Mouse (Mus musculus): ENCODE measurements around the gene Hfe2. TPM values are rescaled to one million over a fixed set of nuclear protein-coding genes. Genes with fewer than 3 reads are reported as not detected.

Gene Hfe2
- polyA plus RNA-seq, 1 experiment from 2014 or later = 1.2 TPM

DNA sequence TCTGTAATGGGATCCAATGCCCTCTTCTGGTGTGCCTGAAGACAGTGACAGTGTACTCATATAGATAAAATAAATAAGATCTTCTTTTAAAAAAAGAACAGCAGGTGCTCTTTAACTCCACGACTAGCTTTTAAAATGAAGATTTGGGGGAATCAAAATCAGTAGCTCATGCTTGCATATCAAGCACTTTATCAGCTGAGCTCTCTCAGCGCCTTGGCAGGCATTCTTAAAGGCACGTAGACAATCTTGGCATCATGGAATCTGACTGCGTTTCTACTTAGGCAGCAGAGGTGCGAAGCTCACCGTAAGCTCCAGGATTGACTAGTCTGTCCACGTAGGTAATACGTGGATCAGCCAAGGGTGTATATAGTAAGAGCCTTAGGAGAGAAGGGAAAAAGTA is 17.6 kb downstream of the Hfe2 start:
- 80% methylated on average over 8 of the region's 8 CpGs for WGBS
- Histone ChIP-seq H3K4me1 (peaks cover 4% of the 10 kb centered on the region; the same call in 1 of the 2 replicates), H3K27me3 (replicated peaks) (0 out of 2 replicates have a peak, but pooled peaks cover 7% of the 10 kb centered on the region), H3K9ac (no peak overlapping the region), H3K36me3 (replicated peaks) (no peaks in the 10 kb centered on the region), H3K9me3 (no peaks in the 10 kb centered on the region), H3K4me2 (no peak overlapping the region), H3K27ac (no peak overlapping the region), H3K4me3 (no peak overlapping the region)
- no peak for ATAC-seq (replicated peaks)

DNA sequence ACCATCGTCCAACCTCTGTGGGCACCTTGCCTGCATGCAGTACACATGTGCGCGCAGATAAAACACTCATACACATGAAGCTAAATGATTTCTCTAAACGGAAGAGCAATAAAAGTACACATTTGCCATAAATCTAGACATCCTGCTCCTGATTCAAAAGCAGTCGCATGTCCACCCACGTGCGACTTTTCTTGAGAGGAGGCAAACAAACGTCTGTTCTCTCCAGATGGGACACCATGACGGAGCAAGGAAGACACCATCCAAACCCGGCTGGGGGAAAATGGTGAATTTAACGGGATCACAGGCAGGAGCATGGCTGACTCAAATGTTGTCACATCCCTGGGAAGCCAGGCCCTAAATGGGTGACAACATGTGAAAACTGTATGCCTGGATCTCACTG is 18.4 kb downstream of the Hfe2 start:
- H3K9ac ChIP-seq = no peak overlapping the region
- H3K4me2 ChIP-seq = no peak overlapping the region
- no peak for ATAC-seq (replicated peaks)
- H3K4me1 ChIP-seq = peaks cover 6% of the 10 kb centered on the region; the same call in 1 of the 2 replicates
- WGBS = 88% methylated on average over 11 of the region's 11 CpGs
- H3K4me3 ChIP-seq = no peak overlapping the region
- H3K27me3 ChIP-seq (replicated peaks) = 0 out of 2 replicates have a peak, but pooled peaks cover 7% of the 10 kb centered on the region
- H3K27ac ChIP-seq = no peak overlapping the region
- H3K36me3 ChIP-seq (replicated peaks) = no peaks in the 10 kb centered on the region
- no peaks in the 10 kb centered on the region for H3K9me3 ChIP-seq

DNA sequence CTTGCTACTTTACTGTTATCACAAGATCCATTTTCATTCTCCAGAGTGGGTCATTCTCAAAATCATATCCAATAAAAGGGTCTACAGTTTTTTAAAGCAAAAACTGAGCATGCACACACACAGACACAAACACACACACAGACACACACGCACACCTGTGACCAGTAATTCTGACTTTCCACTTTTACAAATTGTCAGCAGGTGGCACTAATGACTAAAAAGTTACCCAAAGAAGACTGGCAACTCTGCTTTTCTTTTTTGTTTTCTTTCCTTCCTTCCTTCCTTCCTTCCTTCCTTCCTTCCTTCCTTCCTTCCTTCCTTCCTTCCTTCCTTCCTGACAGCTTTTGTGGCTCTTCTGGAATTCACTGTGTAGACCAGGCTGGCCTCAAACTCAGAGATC is 20.6 kb downstream of the Hfe2 start:
- H3K9ac ChIP-seq = no peak overlapping the region

DNA sequence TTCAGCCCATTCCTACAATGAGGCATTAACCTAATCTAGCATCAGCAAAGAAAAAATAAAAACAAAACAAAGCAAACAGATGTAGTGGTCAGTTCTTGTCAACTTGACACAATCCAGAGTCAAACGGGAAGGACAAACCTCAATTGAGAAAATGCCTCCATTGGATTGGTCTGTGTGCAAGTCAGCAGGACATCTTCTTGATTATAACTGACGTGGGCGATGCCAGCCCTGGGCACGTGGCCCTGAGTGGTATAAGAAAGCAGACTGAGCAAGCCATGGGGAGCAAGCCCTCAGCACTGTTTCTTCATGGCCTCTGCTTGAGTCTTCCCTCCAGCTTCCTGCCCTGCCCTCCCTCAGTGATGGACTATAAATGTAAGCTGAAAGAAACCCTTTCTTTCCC is 21.9 kb downstream of the Hfe2 start:
- no peak for ATAC-seq (replicated peaks)
- Histone ChIP-seq H3K4me1 (0 out of 2 replicates have a peak, but pooled peaks cover 2% of the 10 kb centered on the region), H3K9me3 (no peaks in the 10 kb centered on the region), H3K27me3 (replicated peaks) (peaks cover 7% of the 10 kb centered on the region; the same call in 1 of the 2 replicates), H3K27ac (no peak overlapping the region), H3K9ac (no peak overlapping the region), H3K4me2 (no peak overlapping the region), H3K4me3 (no peak overlapping the region), H3K36me3 (replicated peaks) (no peaks in the 10 kb centered on the region)
- 47% methylated on average over 4 of the region's 4 CpGs for whole genome bisulfite sequencing

More for the DNA sequence above, 20.6 kb downstream of the Hfe2 start:
- Histone ChIP-seq H3K27ac (no peak overlapping the region), H3K9me3 (no peaks in the 10 kb centered on the region), H3K4me2 (no peak overlapping the region), H3K27me3 (replicated peaks) (peaks cover 7% of the 10 kb centered on the region; the same call in 1 of the 2 replicates), H3K4me3 (no peak overlapping the region), H3K4me1 (peaks cover 6% of the 10 kb centered on the region; the same call in 1 of the 2 replicates), H3K36me3 (replicated peaks) (no peaks in the 10 kb centered on the region)
- 27% methylated on average over 1 of the region's 1 CpGs for WGBS
- no peak for ATAC-seq (replicated peaks)

DNA sequence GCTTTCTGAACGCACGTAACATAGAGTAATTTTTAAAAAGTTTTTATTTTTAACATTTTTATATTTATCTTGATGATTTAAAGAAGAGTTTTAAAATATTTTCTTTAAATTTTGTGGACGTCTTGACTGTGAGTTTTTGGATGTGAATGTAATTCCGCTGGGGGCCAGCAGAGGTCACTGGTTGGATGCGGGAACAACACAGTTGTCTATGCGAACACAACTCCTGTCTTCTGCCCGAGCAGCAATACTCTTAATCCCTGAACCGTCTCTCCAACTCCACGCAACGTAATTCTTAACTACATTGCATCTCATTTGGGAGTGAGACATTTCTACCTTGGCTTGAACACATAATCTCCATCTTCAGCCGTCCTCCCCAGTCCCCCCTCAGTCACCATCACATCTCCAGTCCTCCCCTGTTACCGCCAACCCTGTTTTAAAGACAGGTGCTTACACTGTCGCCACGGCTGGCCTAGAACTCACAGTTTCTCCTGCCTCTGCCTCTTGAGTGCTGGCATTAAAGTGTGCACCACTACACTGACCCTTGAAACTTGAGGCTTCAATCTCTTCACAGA is 22.5 kb downstream of the Hfe2 start:
- Histone ChIP-seq H3K27me3 (replicated peaks) (peaks cover 3% of the 10 kb centered on the region; the same call in 1 of the 2 replicates), H3K9ac (no peak overlapping the region), H3K4me3 (no peak overlapping the region), H3K27ac (no peak overlapping the region), H3K9me3 (no peaks in the 10 kb centered on the region), H3K4me2 (peak overlapping the region; percentile 28), H3K36me3 (replicated peaks) (no peaks in the 10 kb centered on the region), H3K4me1 (0 out of 2 replicates have a peak, but pooled peaks cover 2% of the 10 kb centered on the region)
- ATAC-seq (replicated peaks) = peak; percentile 52
- WGBS = 7% methylated on average over 14 of the region's 14 CpGs

DNA sequence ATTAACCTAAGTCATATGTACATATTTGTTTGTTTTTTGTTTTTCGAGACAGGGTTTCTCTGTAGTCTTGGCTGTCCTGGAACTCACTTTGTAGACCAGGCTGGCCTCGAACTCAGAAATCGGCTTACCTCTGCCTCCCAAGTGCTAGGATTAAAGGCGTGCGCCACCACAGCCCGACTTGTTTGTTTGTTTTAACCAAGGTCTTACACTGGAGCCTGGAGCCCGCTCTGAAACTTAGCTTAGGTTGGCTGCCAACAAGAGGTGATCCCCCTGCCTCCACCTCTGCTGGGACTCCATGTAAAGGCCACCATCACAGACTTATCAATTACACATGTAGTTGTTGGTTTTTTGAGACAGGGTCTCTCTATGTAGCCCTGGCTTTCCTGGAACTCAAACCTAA is 23.9 kb downstream of the Hfe2 start:
- no peaks in the 10 kb centered on the region for H3K36me3 ChIP-seq (replicated peaks)
- WGBS = 88% methylated on average over 7 of the region's 7 CpGs

DNA sequence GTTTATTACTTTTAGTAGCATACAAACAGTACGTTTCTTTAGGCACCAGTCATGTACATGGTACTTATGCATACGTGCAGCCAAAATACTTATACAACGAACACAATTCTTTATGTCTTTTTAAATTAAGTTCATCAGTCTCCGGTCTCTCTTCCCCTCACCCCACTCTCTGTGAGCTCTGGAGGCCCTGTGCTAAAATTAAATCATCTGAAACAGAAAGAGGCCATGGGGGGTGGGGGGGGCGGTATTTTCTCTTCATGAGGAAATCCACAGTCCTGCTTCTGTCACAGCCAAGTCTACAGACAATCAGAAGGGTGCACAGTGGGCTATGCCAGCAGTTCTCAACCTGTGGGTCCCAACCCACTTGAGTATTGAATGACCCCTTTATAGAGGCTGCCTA is 24.4 kb downstream of the Hfe2 start:
- Histone ChIP-seq H3K9ac (no peak overlapping the region), H3K27me3 (replicated peaks) (peaks cover 3% of the 10 kb centered on the region; the same call in 1 of the 2 replicates), H3K4me1 (0 out of 2 replicates have a peak, but pooled peaks cover 2% of the 10 kb centered on the region), H3K36me3 (replicated peaks) (no peaks in the 10 kb centered on the region), H3K9me3 (no peaks in the 10 kb centered on the region), H3K4me3 (no peak overlapping the region), H3K4me2 (no peak overlapping the region), H3K27ac (no peak overlapping the region)
- 82% methylated on average over 5 of the region's 5 CpGs for WGBS
- ATAC-seq (replicated peaks) = no peak

More for the DNA sequence above, 23.9 kb downstream of the Hfe2 start:
- Histone ChIP-seq H3K27me3 (replicated peaks) (peaks cover 3% of the 10 kb centered on the region; the same call in 1 of the 2 replicates), H3K4me3 (no peak overlapping the region), H3K9ac (no peak overlapping the region), H3K4me2 (no peak overlapping the region), H3K4me1 (0 out of 2 replicates have a peak, but pooled peaks cover 2% of the 10 kb centered on the region), H3K9me3 (no peaks in the 10 kb centered on the region), H3K27ac (no peak overlapping the region)
- no peak for ATAC-seq (replicated peaks)

DNA sequence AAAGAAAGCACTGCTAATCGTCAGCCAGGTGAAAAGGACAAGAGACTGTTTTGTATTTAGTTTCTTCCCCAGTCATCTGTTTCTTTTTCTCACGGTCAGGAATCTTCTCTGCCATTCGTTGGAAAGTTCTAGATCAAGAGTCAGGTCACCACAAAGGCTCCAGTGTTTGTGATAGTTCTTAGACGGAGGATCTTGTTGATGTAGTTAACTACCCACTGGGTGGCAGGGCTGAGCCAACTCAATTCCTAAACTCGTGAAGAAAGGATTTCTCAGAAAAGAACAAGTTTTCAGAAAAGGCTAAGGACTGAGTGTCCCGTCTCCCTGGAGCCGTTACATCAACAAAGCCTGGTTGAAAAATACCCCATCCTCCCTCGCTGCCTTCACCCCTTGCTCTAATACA is 26.2 kb downstream of the Hfe2 start:
- H3K27me3 ChIP-seq (replicated peaks) = peaks cover 2% of the 10 kb centered on the region; the same call in 1 of the 2 replicates
- H3K4me3 ChIP-seq = no peak overlapping the region
- H3K27ac ChIP-seq = no peak overlapping the region
- WGBS = 18% methylated on average over 8 of the region's 8 CpGs
- H3K9me3 ChIP-seq = no peaks in the 10 kb centered on the region
- ATAC-seq (replicated peaks) = no peak
- peaks cover 8% of the 10 kb centered on the region; the same call in 1 of the 2 replicates for H3K4me1 ChIP-seq
- H3K4me2 ChIP-seq = no peak overlapping the region
- H3K9ac ChIP-seq = no peak overlapping the region
- no peaks in the 10 kb centered on the region for H3K36me3 ChIP-seq (replicated peaks)

DNA sequence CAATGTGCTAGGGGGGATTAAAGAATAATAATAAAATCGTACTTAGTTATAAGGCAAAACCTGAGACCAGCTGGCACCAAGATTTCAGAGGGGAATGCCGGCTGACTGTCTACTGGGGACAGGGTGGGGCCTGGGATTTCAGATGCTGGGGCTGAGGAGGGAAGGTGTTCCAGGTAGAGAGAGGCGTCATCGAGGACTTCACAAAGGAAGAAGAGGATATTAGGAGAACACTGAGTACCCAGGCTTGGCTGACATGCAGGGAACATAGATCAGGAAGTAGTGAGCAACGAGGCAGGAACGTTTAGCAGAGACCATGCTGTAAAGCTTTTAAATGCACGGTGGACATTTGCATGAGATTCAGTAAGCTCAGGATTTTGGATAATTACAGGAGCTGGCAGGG is 26.9 kb downstream of the Hfe2 start:
- Histone ChIP-seq H3K4me1 (peaks cover 14% of the 10 kb centered on the region), H3K36me3 (replicated peaks) (no peaks in the 10 kb centered on the region), H3K4me2 (no peak overlapping the region), H3K4me3 (no peak overlapping the region), H3K9ac (no peak overlapping the region), H3K27me3 (replicated peaks) (no peaks in the 10 kb centered on the region; the same call in 1 of the 2 replicates), H3K27ac (no peak overlapping the region), H3K9me3 (no peaks in the 10 kb centered on the region)
- 74% methylated on average over 7 of the region's 7 CpGs for WGBS
- no peak for ATAC-seq (replicated peaks)

DNA sequence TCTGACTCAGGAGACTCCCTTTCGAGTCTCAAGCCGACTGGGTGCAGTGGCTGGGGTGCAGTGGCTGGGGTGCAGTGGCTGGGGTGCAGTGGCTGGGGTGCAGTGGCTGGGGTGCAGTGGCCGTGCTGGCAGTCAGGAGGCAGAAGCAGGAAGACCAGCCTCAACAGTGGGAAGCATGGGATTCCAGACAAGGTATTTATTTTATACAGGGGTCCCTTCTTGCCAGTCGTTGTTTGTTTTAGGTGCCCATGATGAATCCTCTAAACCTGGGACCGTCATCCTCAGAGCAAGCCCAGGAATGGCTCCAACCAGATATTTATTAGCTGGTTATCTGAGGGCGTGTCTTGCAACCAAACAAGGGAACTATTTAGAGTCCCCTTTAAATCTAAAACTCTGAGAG is 28.6 kb downstream of the Hfe2 start:
- H3K36me3 ChIP-seq (replicated peaks) = no peaks in the 10 kb centered on the region
- no peak for ATAC-seq (replicated peaks)
- no peak overlapping the region for H3K4me3 ChIP-seq
- peaks cover 20% of the 10 kb centered on the region for H3K4me1 ChIP-seq
- no peaks in the 10 kb centered on the region for H3K9me3 ChIP-seq
- H3K27me3 ChIP-seq (replicated peaks) = no peaks in the 10 kb centered on the region; the same call in 1 of the 2 replicates
- 79% methylated on average over 6 of the region's 6 CpGs for WGBS
- H3K4me2 ChIP-seq = no peak overlapping the region
- no peak overlapping the region for H3K27ac ChIP-seq
- H3K9ac ChIP-seq = no peak overlapping the region

DNA sequence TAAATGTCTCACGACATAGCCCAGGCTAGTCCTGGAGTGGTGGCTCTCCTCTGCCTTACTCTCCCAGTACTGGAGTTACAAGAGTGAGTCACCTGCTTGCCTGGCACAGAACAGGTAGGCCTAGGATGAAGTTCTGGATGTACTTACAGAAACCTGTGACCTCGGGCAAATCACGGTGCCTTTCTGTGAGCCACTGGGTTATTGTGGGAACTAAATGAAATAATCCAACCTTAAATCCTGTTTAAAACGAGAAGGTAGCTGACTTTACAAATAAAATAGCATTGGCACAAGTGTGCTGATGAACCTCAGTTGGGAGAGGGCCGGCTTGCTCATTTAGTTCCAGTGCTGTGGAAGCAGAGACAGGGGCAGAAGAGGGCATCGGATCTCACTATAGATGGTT is 29.3 kb downstream of the Hfe2 start:
- WGBS = 80% methylated on average over 6 of the region's 6 CpGs
- ATAC-seq (replicated peaks) = no peak
- Histone ChIP-seq H3K4me3 (no peak overlapping the region), H3K27ac (no peak overlapping the region), H3K4me1 (peaks cover 26% of the 10 kb centered on the region), H3K27me3 (replicated peaks) (no peaks in the 10 kb centered on the region), H3K9ac (no peak overlapping the region), H3K36me3 (replicated peaks) (no peaks in the 10 kb centered on the region), H3K9me3 (no peaks in the 10 kb centered on the region), H3K4me2 (no peak overlapping the region)

DNA sequence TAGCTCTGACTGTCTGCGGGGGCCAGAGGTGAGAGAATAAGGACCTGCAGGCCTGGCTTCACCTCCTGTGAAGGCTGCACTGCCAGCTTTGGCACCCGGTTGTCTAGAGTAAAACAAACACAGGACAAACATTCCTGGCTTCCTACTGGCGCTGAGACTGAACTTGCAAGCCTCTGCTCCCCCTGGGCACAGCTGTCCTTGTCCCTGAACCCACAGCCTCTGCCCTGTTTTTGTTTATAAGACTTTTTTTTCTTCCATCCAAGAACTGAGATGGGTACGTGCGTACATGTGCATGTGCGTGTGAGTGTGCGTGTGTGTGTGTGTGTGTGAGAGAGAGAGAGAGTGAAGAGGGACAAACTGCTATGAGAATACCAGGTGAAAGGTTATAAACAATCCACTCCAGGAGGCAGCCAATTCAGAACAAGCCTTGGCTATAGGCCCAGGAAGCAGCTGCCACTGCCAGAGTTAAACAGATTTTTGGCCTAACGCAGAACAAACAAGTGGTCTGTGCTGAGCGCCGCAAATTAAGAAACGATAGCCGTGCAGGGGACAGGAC is 30.1 kb downstream of the Hfe2 start:
- no peak overlapping the region for H3K4me2 ChIP-seq
- H3K9ac ChIP-seq = no peak overlapping the region
- WGBS = 42% methylated on average over 12 of the region's 12 CpGs
- H3K9me3 ChIP-seq = no peaks in the 10 kb centered on the region
- H3K27me3 ChIP-seq (replicated peaks) = no peaks in the 10 kb centered on the region
- peaks cover 35% of the 10 kb centered on the region for H3K4me1 ChIP-seq
- H3K36me3 ChIP-seq (replicated peaks) = no peaks in the 10 kb centered on the region
- H3K4me3 ChIP-seq = no peak overlapping the region
- no peak for ATAC-seq (replicated peaks)
- H3K27ac ChIP-seq = peak overlapping the region; percentile 43
